In the genomic region with DNA sequence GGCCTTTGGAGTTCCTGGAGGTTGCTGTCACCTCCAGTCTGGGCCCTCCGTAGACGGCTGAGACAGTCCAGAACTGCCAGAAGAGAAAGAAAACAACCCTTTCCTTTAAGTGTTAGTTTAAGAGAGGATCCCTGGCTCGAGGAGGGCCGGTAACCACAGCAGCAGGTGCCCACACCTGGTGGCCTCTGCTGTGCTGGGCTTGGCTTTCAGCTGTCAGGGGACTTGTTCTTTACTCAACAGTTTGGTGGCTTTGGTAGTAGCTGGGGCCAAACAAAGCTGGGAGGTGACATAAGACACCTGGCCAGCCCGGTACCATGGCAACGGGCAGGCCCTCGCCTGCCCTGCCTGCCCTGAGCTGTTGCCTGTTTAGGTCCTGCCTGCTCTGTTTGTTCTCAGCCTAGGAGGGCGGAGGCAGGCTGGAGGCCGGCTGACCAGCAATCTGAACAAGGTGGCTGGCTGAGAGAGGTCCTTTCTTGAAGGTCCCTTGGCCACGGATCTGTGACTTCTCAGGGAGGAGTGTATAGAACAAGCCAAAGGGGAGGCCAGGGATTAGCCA, we compare ENCODE assay signal across 10 mouse cellular contexts.
DNase-seq lines count a peak whose midpoint lies in the region; ATAC-seq lines count a peak whose summit lies in the region.
"Had no signal": no experiment of that assay in that cellular context is flagged by ENCODE, and none has a peak within 500 bp of the region (broad histone marks: within the 10 kb centered on the region; RNA-seq: fewer than 3 reads in every experiment).

No protein-coding gene starts in this region.

- no peaks in the 10 kb centered on the region for H3K9me3 ChIP-seq in hindbrain, embryonic 10.5 days
- H3K9me3 ChIP-seq in hindbrain, embryonic 14.5 days (ENCODE audit: control insufficient read depth, low read length), result no peaks in the 10 kb centered on the region
- no peaks in the 10 kb centered on the region for H3K9me3 ChIP-seq in liver, embryonic 15.5 days (replicated peaks)
- no peaks in the 10 kb centered on the region for H3K9me3 ChIP-seq in hindbrain, embryonic 13.5 days

- H3K36me3 ChIP-seq in hindbrain, embryonic 10.5 days, result peaks cover 94% of the 10 kb centered on the region
- no peaks in the 10 kb centered on the region for H3K36me3 ChIP-seq in hindbrain, embryonic 14.5 days (replicated peaks; ENCODE audit: control insufficient read depth, insufficient read depth)
- H3K36me3 ChIP-seq in liver, embryonic 15.5 days (replicated peaks), result no peaks in the 10 kb centered on the region
- H3K36me3 ChIP-seq in hindbrain, embryonic 13.5 days, result peaks cover 4% of the 10 kb centered on the region; the same call in 1 of the 2 replicates

- peaks cover 67% of the 10 kb centered on the region for H3K4me1 ChIP-seq in hindbrain, embryonic 10.5 days (replicated peaks)
- peaks cover 26% of the 10 kb centered on the region for H3K4me1 ChIP-seq in hindbrain, embryonic 14.5 days (replicated peaks; ENCODE audit: control insufficient read depth, insufficient read depth, low read length)
- peaks cover 20% of the 10 kb centered on the region for H3K4me1 ChIP-seq in liver, embryonic 15.5 days (replicated peaks)
- H3K4me1 ChIP-seq in hindbrain, embryonic 13.5 days (replicated peaks), result peaks cover 54% of the 10 kb centered on the region

- no peak overlapping the region for H3K4me3 ChIP-seq in hindbrain, embryonic 10.5 days
- no peak overlapping the region for H3K4me3 ChIP-seq in hindbrain, embryonic 14.5 days (replicated peaks; ENCODE audit: low read length)
- no peak overlapping the region for H3K4me3 ChIP-seq in liver, embryonic 15.5 days (replicated peaks)
- H3K4me3 ChIP-seq in hindbrain, embryonic 13.5 days, result no peak overlapping the region

- 53% methylated on average over 10 of the region's 10 CpGs for WGBS in hindbrain, embryonic 10.5 days
- 65% methylated on average over 10 of the region's 10 CpGs for WGBS in hindbrain, embryonic 14.5 days
- WGBS in liver, embryonic 15.5 days (ENCODE audit: insufficient replicate concordance), result 53% methylated on average over 10 of the region's 10 CpGs
- 52% methylated on average over 10 of the region's 10 CpGs for WGBS in hindbrain, embryonic 13.5 days

- H3K4me2 ChIP-seq in hindbrain, embryonic 14.5 days (replicated peaks), result no peak overlapping the region
- H3K4me2 ChIP-seq in liver, embryonic 15.5 days, result no peak overlapping the region
- H3K4me2 ChIP-seq in hindbrain, embryonic 13.5 days, result no peak overlapping the region

- no peak overlapping the region for H3K9ac ChIP-seq in hindbrain, embryonic 14.5 days
- no peak overlapping the region for H3K9ac ChIP-seq in liver, embryonic 15.5 days
- no peak overlapping the region for H3K9ac ChIP-seq in hindbrain, embryonic 13.5 days

- H3K27me3 ChIP-seq in hindbrain, embryonic 10.5 days (ENCODE audit: insufficient read depth, poor library complexity, severe bottlenecking), result peaks cover 84% of the 10 kb centered on the region
- H3K27me3 ChIP-seq in hindbrain, embryonic 14.5 days (ENCODE audit: control insufficient read depth, insufficient read depth, low read length), result peaks cover 33% of the 10 kb centered on the region
- H3K27me3 ChIP-seq in liver, embryonic 15.5 days, result peaks cover 40% of the 10 kb centered on the region
- H3K27me3 ChIP-seq in hindbrain, embryonic 13.5 days, result peaks cover 78% of the 10 kb centered on the region

- ATAC-seq in hindbrain, embryonic 14.5 days (ENCODE audit: low FRiP score), result no peak
- ATAC-seq in liver, embryonic 15.5 days (ENCODE audit: insufficient read depth), result peak; percentile 49
- ATAC-seq in hindbrain, embryonic 13.5 days (ENCODE audit: low FRiP score), result no peak

- DNase-seq in hindbrain, embryonic 10.5 days (ENCODE audit: low spot score), result no peak
- DNase-seq in hindbrain, embryonic 14.5 days (ENCODE audit: low spot score), result no peak
- peak; percentile 48 to 77 for DNase-seq in kidney, adult 8-10 months
- DNase-seq in urinary bladder, postnatal 14 days (ENCODE audit: low spot score), result peak; percentile 82
- no peak for DNase-seq in right cerebral cortex, postnatal 4 days
- no peak for DNase-seq in thymus, adult 18-20 months
- DNase-seq: layer of hippocampus, postnatal 36 days; midbrain, embryonic 14.5 days had no signal

- H3K27ac ChIP-seq in hindbrain, embryonic 10.5 days, result peak overlapping the region; percentile 6; the same call in 1 of the 2 replicates
- no peak overlapping the region for H3K27ac ChIP-seq in hindbrain, embryonic 14.5 days
- H3K27ac ChIP-seq in liver, embryonic 15.5 days (replicated peaks), result no peak overlapping the region
- no peak overlapping the region for H3K27ac ChIP-seq in hindbrain, embryonic 13.5 days

Comparison
In these comparisons a context has a peak if more than half of its experiments do, and no peak if none do; other contexts are left out.
1. DNase-seq: peak in kidney, adult 8-10 months (2 of 2) and urinary bladder, postnatal 14 days (single experiment); none in hindbrain, embryonic 10.5 days (single experiment), hindbrain, embryonic 14.5 days (single experiment), right cerebral cortex, postnatal 4 days (single experiment) and thymus, adult 18-20 months (0 of 2).